Mouse (Mus musculus) gastrocnemius, postnatal 4 days (tissue): ENCODE measurements around the gene Ptprb. TPM values are rescaled to one million over a fixed set of nuclear protein-coding genes. Genes with fewer than 3 reads are reported as not detected.

Experiments
- DNase-seq, 2 experiments: peaks; one replicate each; pipeline ENCODE4 v3.0.0; 2021 to 2022; ENCODE audit warnings: low spot score in 2 of 2, mixed read lengths in 2 of 2
- total RNA-seq, 2 experiments: library from RNA; stranded (reverse); gene quantifications; 2 replicates each; pipeline ENCODE4 v1.2.3; 2021

Ptprb gene
- total RNA-seq, 2 experiments from 2014 or later, result 30.6 to 33.2 TPM

DNA sequence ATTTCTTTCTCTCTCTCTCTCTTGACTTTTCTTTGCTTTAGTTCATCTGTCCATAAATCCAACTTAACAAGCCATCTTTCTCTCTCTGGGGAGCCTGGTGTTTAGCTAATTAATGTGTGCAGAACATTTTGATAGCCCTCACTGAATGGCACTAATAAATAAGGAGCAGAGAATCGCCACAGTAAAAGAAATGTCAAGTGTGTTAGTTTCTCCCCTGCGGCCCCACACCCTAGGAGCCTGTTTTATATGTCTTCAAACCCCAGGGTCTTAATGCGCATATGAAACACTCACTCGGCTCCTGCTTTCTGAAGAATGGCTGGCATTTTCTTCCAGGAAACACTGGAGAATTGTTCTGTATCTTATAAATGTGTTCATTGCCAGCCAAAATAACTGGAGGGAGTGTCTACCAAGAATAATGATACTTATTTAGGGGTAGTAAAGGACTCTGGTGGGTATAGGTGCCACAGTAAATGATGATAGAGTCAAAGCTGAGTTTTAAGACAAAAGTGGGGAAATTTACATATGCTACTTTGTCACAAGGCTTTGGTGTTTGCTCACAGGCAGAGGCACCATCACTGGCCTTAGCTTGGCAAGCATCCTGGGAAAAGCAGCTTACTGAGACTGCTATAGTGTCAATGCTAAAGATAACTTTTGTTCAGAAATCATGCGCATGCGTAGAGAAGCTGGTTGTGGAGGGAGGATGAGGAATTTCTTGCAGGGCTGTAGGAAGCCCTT is 95.8 kb downstream of the Ptprb start:
- DNase-seq, result no peak

DNA sequence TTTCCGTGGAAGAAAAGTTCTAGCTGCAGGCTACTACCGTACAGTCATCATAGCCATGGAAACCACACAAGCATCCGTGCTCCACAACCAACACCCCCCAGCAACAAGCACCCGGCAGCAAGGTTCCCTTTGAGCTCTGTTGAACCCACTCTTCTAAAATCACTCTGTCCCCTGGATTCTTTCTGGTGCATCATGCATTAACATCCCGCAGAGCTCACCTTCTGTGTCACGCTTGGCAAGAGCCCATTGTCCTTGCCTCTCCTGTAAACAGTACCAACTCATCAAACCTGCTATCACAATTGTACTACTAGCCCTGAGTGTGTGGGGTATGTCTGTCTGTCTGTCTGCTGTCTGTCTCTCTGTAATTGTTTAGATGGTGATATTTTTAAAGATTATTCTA is 98.8 kb downstream of the Ptprb start:
- no peak for DNase-seq

DNA sequence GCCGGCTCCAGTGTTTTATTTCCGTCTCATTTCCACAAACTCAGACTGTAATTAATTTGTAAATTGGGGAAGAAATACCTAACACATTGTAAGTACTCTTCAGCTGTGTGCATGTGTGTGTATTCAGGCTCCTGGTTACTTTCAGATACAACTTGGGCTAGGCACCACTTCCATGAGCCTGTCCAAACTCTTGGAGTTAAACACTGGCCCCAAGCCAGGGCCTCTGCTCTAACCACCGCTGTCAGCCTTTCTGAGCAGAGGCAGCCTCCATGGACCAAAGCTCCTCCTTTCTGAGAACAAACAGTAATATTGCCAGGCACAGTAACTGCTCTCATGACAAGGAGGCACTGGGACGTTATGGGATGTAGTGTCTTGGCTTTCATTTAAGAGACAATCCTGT is 101.5 kb downstream of the Ptprb start:
- DNase-seq, result no peak

DNA sequence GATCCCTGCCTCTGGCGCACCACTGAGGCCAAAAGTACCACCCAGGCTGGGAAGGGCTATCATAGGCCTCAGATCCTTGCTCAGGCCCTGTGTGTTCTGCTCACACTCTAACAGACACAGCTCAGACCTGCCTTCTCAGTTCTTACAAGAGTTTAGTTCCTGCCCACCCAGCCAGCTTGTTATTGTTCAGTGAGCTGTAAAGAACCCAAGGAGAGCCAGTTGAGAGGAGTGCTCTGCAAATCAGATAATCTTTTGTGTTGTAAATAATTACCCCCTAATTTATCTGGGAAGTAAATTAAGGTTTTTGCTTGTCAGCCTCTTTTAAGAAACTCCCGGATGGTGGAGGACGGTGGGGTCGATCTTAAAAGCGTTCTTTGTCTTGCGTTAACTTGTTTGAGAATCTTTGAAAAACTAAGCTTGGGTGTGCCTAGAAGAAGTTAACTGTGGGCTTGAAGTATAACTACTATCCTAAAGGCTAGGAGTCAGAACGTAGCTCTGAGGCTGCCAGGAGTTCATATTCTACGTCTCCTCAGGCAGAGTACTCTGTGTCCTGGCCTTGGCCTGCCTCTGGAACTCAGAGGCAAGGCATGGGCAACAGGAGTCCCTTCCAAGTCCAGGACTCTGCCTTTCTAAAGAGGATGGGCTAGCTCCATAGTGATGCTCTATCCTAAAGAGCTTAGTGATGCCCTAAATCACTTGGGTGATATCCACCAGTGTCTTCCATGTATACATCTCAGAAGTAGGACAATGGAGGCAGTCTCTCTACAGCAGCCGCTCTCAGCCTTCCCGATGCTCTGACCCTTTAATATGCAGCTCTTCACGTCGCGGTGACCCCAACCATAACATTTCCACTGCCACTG is 107.7 kb downstream of the Ptprb start:
- DNase-seq, result no peak

DNA sequence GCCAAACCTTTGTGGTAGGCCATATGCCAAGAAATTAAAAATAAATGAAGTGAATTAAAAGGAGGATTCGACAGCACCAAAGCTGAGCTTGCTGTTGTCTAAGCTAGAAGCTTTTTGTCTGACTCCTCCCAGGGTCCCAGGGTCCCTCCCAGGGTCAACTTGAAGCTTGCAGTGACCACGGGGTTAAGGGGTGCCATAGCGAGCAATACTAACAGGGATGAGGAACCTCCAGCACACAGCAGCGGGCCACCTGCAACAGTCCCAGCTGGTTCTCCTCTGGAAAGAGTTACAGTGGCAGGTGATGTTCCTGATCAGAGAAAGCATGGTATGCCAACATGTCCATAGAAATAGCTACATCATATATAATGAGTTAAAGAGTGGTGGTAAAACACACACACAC is 109.1 kb downstream of the Ptprb start:
- no peak for DNase-seq

DNA sequence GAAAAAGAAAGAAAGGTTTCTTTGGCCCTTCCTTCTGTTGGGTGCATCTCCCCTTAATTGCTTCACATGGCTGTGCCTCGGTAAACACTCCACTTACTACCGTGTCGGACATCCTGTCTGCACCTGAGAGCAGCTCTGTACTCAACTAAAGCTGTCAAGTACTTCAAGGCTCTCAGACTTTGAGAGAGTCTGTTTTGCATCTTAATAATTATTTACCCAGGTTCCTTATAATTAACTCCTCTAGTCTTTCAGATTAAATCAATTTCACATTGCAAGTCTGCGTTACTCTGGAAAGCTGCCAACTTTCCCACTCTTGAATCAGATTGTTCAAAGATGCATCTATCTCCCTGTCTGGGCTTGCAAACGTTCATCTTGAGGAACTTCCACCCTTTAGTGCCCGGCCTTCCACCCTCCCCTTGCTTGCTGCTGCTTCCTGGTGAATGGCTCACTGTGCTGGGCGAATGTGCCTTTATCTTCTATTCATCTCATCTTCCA is 111.1 kb downstream of the Ptprb start:
- DNase-seq, result no peak

DNA sequence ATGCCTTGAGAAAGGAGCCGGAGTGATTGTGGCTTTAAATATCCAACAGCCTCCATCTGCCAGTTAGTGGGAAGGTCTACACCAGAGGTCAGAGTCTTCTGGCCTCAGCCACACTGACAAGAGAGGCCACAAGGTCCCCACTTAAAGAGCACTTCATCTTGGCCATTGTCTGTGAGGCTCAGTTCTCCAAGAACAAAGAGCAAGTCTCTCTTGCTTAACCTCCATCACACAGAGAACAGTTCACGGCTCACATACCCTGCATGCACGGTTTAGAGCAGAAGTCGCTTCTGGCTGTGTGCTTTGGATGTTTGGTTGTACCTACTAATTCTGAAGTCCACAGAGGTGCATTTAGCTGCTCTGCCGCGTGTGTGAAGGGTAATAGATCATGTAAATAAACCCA is 113.5 kb downstream of the Ptprb start:
- no peak for DNase-seq

DNA sequence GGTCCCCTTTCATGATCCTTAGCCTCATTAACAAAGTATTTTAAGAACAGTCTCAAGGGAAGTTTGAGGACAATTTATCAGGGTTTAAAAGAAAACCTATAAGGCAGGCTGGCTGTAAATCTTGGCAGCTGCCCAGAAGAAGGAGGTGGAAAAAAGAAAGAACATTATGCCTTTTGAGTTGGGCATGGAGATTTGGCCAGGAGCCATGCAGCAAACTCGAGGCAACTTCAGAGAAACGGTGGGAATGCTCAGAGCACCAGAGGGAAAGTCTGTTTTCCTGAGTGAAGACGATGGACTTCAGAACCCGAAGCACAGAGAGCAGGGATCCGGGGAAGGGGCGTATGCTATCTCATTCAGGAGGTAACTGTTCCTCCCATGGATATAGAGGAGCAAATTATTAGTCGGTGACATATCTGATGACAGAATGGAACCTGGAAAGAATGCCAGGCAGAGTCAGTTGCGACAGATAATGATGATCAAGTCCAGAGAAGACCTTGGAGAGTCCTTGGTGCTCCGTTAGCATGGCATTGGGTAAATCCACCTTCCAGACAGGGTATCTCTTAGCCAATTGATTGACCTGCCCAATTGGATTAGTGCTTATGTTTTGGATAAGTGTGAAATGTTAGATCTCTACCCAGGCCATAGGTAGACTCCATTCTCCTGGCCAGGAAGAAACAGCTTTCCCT is 118.6 kb downstream of the Ptprb start:
- DNase-seq, result no peak

DNA sequence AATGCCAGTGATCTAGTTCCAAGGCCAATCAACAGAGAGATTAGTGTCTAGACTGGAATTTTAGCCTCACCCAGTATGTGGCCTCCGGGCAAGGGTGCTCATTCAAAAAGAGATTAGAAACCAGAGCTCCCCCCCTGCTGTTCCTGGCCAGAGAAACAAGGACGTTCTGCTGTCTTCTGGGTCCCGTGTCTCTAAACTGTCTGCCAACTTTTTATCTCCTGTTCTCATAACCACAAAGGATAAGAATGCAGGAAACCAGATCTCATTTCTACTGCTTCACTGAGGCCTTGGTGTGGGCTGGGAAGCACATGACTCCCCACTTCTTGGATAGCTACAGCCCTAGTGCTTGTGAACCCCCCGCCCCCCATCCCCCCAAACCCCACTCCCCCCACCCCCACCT is 119.3 kb downstream of the Ptprb start:
- no peak for DNase-seq

DNA sequence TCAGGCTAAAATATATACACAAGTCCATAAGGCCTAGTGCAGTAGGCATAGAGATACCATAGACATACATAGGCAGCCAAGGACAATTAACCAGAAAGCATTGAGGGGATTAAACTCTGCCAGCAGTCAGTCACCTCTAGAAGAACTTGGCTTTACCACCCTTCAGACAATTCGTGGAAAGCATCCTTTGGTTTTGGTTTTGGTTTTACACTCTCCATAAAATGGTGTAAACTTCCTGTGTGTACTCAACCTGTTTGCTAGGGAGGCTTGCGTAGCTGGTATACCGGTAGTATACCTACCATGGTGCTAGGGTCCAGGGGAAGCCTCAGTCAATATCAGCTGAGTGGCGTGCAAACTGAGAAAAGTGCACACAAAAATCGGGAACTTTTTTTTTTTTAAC is 121.0 kb downstream of the Ptprb start:
- no peak for DNase-seq

DNA sequence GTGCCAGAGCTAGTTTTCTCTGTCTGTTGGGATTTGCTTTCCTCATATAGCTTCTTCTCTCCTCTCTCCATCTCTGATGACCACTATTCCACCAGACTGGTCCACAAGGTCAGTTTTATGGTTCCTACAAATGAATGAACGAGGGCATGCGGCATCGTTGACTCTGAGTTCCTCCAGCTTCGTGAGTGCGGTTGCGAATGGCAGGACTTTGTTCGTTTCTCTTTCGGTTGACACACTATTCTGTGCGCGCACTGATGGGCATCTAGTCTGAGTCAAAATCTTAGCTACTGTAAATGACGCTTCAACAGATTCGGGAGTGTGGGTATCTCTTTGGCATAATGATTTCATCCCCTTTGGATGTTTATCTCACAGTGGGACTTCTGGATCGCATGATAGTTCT is 121.6 kb downstream of the Ptprb start:
- DNase-seq, result no peak

DNA sequence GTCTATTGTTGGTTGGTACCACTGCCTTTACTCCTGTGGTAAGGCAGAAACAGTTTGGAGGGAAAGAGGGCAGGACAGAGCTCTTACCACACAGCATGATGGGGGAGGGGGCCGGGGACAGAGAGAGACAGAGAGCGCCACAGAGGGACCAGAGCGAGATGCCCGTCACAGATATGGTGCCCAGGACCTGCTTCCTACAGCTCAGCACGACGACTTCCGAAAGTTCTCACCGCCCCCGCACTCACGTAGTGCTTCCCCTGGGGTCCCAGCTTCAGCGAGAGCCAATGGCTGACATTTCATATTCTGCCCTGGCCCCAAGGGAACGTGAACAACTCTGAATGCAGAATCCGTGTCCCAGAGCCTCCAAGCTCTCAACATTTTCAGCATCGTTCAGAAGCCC is 122.2 kb downstream of the Ptprb start:
- no peak for DNase-seq

DNA sequence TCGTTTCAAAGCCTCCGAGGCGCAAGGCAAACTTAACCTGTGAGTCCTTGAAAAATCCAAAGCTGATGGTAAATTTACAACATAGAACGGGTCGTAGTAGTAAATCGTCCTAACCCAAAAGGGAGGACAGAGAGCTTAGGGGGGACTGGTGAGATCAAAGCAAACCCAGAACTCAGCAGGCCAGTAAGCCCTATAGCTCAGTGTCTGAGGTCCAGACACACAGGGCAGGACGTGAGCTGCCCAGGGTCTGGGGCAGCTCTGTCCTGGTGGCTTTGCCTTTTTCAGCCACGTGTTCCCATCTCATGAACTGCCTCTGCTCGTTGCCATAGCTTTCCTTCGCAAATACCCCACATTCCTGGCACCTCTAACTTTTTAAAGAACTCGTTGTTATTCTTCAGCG is 122.7 kb downstream of the Ptprb start:
- no peak for DNase-seq

DNA sequence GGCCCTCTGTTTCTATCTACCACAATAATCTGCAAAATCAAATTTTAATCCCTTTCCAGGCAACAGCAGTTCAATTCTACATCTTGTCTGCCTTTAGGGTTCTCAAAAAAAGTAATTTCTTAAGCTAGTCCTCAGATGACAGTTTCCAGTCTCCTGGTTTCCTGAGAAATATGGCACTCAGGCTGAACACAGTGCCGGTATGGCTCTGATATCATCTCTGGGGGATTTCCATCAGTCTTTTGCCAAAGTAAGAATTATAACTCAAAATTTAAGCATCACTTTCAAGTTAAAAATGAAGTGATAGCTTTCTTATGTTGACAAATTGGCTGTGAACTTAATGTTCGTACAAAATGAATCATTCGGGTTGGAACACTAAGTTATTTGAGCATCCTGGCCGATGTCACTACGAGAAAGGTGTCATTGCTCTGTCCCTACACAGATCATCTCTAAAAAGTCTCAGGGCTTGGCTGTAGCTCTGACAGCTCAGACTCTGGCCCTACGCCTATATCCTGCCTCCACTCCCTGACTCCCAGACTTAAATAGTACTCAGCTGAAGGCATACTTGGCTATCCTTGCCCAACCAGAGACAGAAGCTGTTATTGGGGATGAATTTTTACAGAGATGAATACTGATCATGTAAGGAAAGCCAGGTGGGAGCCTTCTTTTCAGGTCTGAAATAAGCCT is 127.6 kb downstream of the Ptprb start:
- DNase-seq, result no peak

DNA sequence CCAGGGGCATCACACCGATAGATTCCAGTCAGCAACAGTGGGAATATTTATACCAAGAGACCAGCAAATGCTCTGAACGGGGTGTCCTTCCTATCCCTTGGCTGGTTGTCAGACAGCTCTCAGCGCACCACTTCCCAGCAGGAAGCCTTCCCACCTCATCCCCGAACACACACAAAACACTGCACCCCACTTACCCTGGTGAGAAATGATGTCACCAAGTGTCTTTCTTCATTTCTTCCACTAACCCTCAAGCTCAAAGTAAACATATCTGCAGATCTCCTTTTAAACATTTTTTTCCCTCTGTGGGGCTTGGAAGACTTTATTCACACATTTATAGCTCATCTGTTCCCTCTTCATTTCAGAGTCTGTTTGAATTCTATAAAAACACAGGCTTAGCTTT is 128.4 kb downstream of the Ptprb start:
- no peak for DNase-seq

DNA sequence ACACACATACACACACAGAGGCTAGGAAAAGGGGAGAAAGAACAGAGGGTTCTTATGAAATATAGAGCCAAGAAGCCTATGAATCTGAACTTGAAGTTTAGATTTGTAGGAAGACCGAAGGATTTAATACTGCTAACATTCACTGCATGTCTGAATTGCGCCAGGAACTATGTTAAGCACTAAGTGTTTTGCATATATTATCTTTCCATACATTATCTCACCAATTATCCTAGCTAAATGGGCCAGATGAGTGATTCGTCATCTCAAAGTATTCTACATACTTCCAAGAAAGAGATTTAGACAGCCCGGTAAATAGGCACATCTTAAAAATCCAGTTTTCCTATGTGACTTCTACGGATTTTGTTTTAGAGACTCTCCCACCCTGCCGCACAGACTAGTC is 129.7 kb downstream of the Ptprb start:
- DNase-seq, result no peak

DNA sequence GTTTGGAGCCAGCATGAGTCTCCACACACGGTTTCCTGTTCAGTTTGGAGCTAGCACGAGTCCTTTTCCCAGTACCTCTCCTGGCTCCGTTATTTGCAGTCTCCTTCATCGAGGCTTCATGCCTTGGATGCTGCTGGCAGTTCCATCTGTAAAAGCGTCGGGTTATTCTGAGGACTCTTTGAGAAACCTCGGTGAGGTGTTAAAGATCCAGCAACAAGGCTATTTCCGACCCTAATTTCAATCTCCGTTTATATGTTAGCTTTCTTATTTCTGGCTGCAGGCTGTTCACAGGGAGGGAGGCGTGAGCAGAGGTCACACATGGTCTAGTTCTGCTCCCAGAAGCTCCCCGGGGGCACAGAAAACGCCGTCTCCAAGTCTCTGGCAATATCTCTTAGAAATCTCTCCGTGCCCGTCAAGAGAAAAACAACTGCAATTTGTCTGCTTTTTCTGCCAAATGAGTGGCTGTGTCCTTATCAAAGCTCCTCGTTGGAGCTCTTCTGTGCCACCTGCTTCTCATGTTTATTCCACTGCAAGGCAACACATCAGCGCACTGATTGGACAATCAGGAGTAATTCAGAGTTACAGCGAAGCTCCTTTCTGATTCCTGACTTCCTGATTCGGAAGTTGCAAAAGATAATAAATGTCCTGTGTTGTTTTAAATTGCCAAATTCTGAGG is 132.5 kb downstream of the Ptprb start:
- DNase-seq, result no peak

DNA sequence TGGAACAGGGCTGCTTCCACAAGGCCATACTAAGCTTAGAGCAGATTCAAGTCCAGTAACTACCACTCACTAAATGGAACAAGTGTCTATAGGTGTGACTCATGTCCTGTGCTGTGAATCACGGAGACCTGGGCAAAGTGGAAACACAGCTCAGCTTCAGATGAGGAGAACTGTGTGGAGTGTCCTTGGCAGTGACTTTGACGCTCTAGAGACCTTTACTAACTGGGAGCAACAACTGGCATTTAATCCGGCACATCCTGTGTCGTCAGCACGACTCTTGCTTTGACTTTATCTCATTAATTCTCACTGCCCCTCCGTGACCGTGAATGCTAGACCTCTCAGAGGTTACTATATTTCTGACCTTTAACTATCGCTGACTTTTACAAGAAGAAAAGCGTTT is 135.5 kb downstream of the Ptprb start:
- no peak for DNase-seq

DNA sequence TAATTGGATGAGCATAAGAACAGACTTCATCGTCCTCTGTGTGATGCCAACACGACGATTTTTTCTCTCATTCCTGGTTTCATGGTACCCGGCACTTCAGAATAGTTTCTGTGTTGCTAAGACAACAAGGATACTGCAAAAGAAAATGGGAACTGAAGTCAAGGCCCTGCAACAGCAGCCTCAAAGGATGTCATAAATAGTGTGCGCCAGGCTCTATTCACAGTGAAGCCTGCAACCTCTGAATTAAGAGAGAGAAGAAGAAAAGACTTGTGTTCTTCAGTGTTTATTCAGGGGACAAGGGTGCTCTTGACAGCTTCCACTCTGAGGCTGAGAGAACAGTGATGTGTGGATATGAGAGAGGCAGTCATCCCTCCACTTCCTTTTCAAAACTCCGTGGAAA is 140.8 kb downstream of the Ptprb start:
- DNase-seq, result no peak

DNA sequence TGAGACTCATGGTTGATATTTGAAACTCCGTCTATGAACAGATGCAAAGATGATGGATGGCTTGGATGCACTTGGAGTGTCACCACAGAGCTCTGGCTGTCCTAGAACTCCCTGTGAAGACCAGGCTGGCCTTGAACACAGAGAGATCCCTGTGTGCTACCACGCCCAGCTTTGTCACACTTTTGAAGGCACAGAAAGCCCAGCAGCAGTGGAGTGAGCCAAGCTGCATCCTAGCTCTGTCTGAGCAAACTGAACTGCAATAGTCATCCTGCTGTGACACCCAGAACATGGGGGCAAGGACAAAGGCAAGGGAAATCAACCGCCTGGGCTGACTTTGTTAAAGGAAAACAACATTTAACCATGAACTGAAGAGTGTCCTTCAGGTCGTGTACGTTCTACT is 141.4 kb downstream of the Ptprb start:
- no peak for DNase-seq
